Mouse (Mus musculus): ENCODE results near the gene Prim2.

GRCm38 (mm10) chr1:33621791-33622190 is 47.8 kb downstream of the Prim2 start:
- TF ChIP-seq CTCF (IDR thresholded peaks at IDR 0.05; ENCODE audit: control insufficient read depth, insufficient read depth, insufficient read length), result no peak
- TF ChIP-seq FOSL1 (IDR thresholded peaks at IDR 0.05; ENCODE audit: insufficient read depth, low read length, poor library complexity, severe bottlenecking), result no peak
- no peak for TF ChIP-seq MYOG (IDR thresholded peaks at IDR 0.05; ENCODE audit: control insufficient read depth, extremely low read depth, insufficient read length)

Data from C2C12 (cell line).